Mouse (Mus musculus) limb, embryonic 11.5 days (tissue): ENCODE measurements at regions not wholly inside any gene's neighbourhood (a gene's known extent, or its start where the extent isn't known, plus 50 kb on each side); places are given as distances from the start of the nearest gene placed in this dataset.
"Not testable (repeated sequence)": the region's sequence is repeated elsewhere in the genome, so short reads cannot be mapped to it uniquely, and the experiment has no call there.

Experiments
- ATAC-seq: fragments of 200-750 bp; cut with Nextera tagmentation; 2 replicates; pipeline ENCODE4 v1.8.0; 2017; ENCODE audit warnings: low read depth; ENCODE audit not compliant: insufficient number of reproducible peaks, low FRiP score, low TSS enrichment
- DNase-seq: peaks from one replicate; pipeline ENCODE4 v3.0.0-alpha.2; 2015; ENCODE audit warnings: low spot score
- H3K27ac ChIP-seq: fragments of 300-500 bp; sonication (generic); replicated peaks from 2 replicates; pipeline ENCODE4 v1.5.1; 2014; ENCODE audit warnings: low read depth, mild to moderate bottlenecking, low read length
- H3K27me3 ChIP-seq: fragments of 300-500 bp; sonication (generic); 2 replicates; pipeline ENCODE4 v1.6.1; 2014; ENCODE audit warnings: mild to moderate bottlenecking, low read length, mixed read lengths; ENCODE audit not compliant: control insufficient read depth, insufficient read depth
- H3K36me3 ChIP-seq: fragments of 300-500 bp; sonication (generic); 2 replicates; pipeline ENCODE4 v1.6.1; 2014; ENCODE audit warnings: mild to moderate bottlenecking, low read length, moderate library complexity, mixed read lengths; ENCODE audit not compliant: control insufficient read depth, insufficient read depth
- H3K4me1 ChIP-seq: fragments of 300-500 bp; sonication (generic); 2 replicates; pipeline ENCODE4 v1.6.1; 2014; ENCODE audit warnings: low read length, mixed read lengths; ENCODE audit not compliant: control insufficient read depth, insufficient read depth
- H3K4me2 ChIP-seq: fragments of 300-500 bp; sonication (generic); 2 replicates; pipeline ENCODE4 v1.6.1; 2014; ENCODE audit warnings: low read depth, mild to moderate bottlenecking, moderate library complexity; ENCODE audit not compliant: severe bottlenecking
- H3K4me3 ChIP-seq: fragments of 300-500 bp; sonication (generic); 2 replicates; pipeline ENCODE4 v1.5.1; 2014; ENCODE audit warnings: low read depth, low read length
- H3K9ac ChIP-seq: fragments of 300-500 bp; sonication (generic); 2 replicates; pipeline ENCODE4 v1.6.1; 2014; ENCODE audit warnings: mild to moderate bottlenecking, low read length
- H3K9me3 ChIP-seq: fragments of 300-500 bp; sonication (generic); 2 replicates; pipeline ENCODE4 v1.6.1; 2016; ENCODE audit warnings: low read length; ENCODE audit not compliant: control insufficient read depth
- WGBS: fragments of 180-500 bp; shearing (Covaris S2); extraction: QIAGEN DNeasy Blood & Tissue Kit; methylation state at CpG from one replicate; pipeline ENCODE4 v1.1.7; 2014; 5-methylcytosine and 5-hydroxymethylcytosine counted together

DNA sequence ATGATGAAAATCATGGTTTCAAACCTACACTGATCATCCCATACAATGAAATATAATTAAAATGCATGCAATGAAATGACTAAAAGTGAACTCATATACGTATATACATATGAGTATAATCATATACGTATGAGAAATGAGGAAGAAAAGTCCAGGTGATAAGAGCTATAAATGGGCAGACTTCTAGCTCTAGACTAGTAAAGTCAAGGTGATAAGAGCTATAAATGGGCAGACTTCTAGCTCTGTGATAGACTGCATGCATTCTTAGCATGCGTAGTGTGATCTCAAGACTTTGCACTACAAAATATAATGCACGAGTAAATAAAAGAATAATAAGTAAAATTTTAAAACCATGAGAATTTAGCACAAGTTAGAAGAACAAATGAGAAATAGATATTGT, 606.2 kb upstream of the Gpc5 start:
- Histone ChIP-seq H3K27ac (no peak overlapping the region), H3K9me3 (no peaks in the 10 kb centered on the region), H3K4me2 (no peak overlapping the region), H3K4me3 (no peak overlapping the region), H3K4me1 (no peaks in the 10 kb centered on the region), H3K36me3 (no peaks in the 10 kb centered on the region), H3K27me3 (no peaks in the 10 kb centered on the region), H3K9ac (no peak overlapping the region)
- WGBS, result 90% methylated on average over 4 of the region's 4 CpGs
- DNase-seq (no peak), ATAC-seq (no peak)

GRCm38 (mm10) chr14:114493371-114493770, 598.6 kb upstream of the Gpc5 start:
- not testable (repeated sequence) for H3K27ac ChIP-seq, H3K27me3 ChIP-seq, H3K36me3 ChIP-seq, H3K4me3 ChIP-seq, H3K4me1 ChIP-seq, H3K4me2 ChIP-seq, H3K9ac ChIP-seq, DNase-seq, H3K9me3 ChIP-seq, ATAC-seq
- 88% methylated on average over 3 of the region's 3 CpGs for WGBS

DNA sequence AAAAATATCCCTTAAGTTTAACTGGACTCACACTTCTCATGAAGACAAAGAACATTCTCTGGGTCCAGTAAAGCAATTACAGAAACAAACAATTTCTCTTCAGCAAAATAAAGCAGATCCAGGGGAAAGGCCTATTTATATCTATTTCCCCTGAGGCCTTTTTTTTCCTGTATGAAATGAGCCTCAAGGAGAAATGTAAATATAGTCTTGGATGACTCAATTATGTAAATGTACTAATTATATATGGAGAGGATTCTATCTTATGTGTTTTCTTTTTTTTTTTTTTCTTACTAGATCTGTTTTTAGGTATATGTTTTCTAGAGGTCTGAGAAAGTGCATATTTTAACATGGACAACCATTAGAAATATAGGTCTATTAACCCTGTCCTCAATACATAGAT, 587.0 kb upstream of the Gpc5 start:
- ATAC-seq, result no peak
- H3K27me3 ChIP-seq, result no peaks in the 10 kb centered on the region
- H3K9ac ChIP-seq, result no peak overlapping the region
- H3K4me3 ChIP-seq, result no peak overlapping the region
- H3K4me2 ChIP-seq, result no peak overlapping the region
- H3K9me3 ChIP-seq, result no peaks in the 10 kb centered on the region
- no peak overlapping the region for H3K27ac ChIP-seq
- no peak for DNase-seq
- no peaks in the 10 kb centered on the region for H3K36me3 ChIP-seq
- no peaks in the 10 kb centered on the region for H3K4me1 ChIP-seq

GRCm38 (mm10) chr14:114547910-114548680, 543.9 kb upstream of the Gpc5 start:
- no peak overlapping the region for H3K4me2 ChIP-seq
- no peaks in the 10 kb centered on the region for H3K36me3 ChIP-seq
- no peak for DNase-seq
- no peaks in the 10 kb centered on the region for H3K27me3 ChIP-seq
- no peak overlapping the region for H3K9ac ChIP-seq
- no peak overlapping the region for H3K27ac ChIP-seq
- WGBS, result 78% methylated on average over 4 of the region's 4 CpGs
- H3K4me3 ChIP-seq, result no peak overlapping the region
- H3K9me3 ChIP-seq, result no peaks in the 10 kb centered on the region
- no peaks in the 10 kb centered on the region for H3K4me1 ChIP-seq
- ATAC-seq, result no peak

DNA sequence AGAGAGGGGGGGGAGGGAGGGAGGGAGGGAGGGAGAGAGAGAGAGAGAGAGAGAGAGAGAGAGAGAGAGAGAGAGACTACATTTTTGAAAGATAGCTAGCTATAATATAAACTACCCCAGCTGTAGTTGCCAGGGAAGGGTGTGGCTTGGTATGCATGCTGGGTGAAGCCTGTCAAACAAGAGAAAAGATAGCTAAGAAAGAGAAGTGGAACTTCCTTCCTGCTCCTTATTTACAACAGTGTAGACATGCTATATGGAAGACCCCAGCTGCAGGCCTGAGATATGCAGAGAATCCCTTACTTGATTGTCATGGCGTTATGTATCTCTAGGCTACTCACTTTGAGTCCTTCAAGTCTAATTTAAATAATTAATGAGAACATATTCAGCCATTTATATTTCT, 542.9 kb upstream of the Gpc5 start:
- Histone ChIP-seq H3K9ac (no peak overlapping the region), H3K4me2 (no peak overlapping the region), H3K36me3 (no peaks in the 10 kb centered on the region), H3K27ac (no peak overlapping the region), H3K27me3 (no peaks in the 10 kb centered on the region), H3K9me3 (no peaks in the 10 kb centered on the region), H3K4me3 (no peak overlapping the region), H3K4me1 (no peaks in the 10 kb centered on the region)
- DNase-seq (no peak), ATAC-seq (no peak)
- WGBS, result 98% methylated on average over 1 of the region's 1 CpGs

DNA sequence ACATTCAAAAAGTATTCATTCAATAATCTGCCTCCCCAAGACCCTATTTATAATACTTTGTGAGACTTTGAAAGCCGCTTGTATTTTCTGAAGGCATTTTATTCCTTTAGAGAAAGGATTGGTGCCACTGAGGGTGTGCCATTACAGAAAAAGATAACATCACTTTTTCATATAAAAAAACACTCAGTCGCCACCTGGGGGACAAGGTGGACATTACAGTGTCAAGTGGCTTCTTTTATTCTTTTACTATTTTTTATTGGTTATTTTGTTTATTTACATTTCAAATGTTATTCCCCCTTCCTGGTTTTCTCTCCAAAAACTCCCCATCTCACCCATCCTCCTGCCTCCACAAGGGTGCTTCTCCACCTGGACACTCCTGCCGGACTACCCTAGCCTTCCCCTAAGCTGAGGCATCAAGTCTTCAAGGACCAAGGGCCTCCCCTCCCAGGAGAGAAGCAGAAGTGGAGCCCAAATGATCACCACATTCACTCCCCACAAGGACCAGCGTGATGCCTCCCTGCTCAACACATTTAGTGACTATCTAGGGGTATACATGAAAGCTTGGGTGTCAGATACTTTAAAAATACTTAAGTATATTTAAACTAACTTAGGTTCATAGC, 525.5 kb upstream of the Gpc5 start:
- H3K9me3 ChIP-seq, result no peaks in the 10 kb centered on the region
- no peak overlapping the region for H3K4me3 ChIP-seq
- no peaks in the 10 kb centered on the region for H3K4me1 ChIP-seq
- H3K4me2 ChIP-seq, result no peak overlapping the region
- ATAC-seq, result no peak
- H3K9ac ChIP-seq, result no peak overlapping the region
- H3K27me3 ChIP-seq, result no peaks in the 10 kb centered on the region
- H3K27ac ChIP-seq, result no peak overlapping the region
- no peaks in the 10 kb centered on the region for H3K36me3 ChIP-seq
- WGBS, result 47% methylated on average over 4 of the region's 4 CpGs
- peak; percentile 49 for DNase-seq

DNA sequence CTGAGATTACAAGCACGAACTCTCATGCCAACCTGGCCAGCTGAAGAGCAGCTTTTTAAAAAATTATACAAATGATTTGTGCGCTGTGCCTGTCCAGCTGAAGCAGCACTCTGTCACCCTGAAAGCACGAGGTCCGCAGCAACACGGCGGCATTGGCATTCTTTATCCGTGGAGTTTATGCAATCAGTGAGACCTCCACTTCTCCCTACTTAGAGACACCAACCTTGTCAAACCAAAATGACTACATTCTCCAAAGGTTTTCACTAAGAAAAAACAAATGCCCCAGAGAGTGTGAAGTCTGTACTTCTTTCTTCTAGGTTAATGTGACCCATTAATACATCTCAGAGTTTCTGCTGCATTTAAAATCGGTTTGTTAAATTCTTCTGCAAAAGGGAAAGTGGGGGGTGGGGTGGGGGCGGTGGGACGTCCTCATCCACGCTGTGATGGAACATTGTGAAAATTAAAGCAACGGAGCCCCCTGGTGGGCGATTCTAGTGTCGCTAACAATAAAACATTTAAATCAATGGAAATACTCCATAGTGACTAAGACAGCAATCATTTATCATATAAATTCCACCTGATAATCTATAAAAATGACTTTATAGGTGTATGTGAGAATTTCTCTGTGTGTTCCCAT, 524.2 kb upstream of the Gpc5 start:
- 26% methylated on average over 14 of the region's 14 CpGs for WGBS
- Histone ChIP-seq H3K9ac (no peak overlapping the region), H3K4me3 (no peak overlapping the region), H3K4me2 (peak overlapping the region; percentile 28), H3K4me1 (no peaks in the 10 kb centered on the region), H3K9me3 (no peaks in the 10 kb centered on the region), H3K27ac (no peak overlapping the region), H3K27me3 (no peaks in the 10 kb centered on the region), H3K36me3 (no peaks in the 10 kb centered on the region)
- DNase-seq (peak; percentile 80), ATAC-seq (no peak)

- 24% methylated on average over 4 of the region's 4 CpGs for WGBS
- no peak overlapping the region for H3K9ac ChIP-seq
- H3K4me1 ChIP-seq, result no peaks in the 10 kb centered on the region
- ATAC-seq (no peak), DNase-seq (no peak)
- H3K36me3 ChIP-seq, result no peaks in the 10 kb centered on the region
- H3K4me2 ChIP-seq, result no peak overlapping the region
- no peaks in the 10 kb centered on the region for H3K27me3 ChIP-seq
- H3K9me3 ChIP-seq, result no peaks in the 10 kb centered on the region
- no peak overlapping the region for H3K27ac ChIP-seq
- H3K4me3 ChIP-seq, result no peak overlapping the region
Measured at GRCm38 (mm10) chr14:114587367-114588064, 504.5 kb upstream of the Gpc5 start.
